Mouse (Mus musculus): Measurements from ENCODE around the gene Casp8. TPM values are rescaled to one million over a fixed set of nuclear protein-coding genes. Genes with fewer than 3 reads are reported as not detected.

The Casp8 gene
- polyA plus RNA-seq, 1 experiment from 2014 or later: 13.9 TPM

Other genes starting within 250 kb of the Casp8 start
- 4.1 and 4.4 TPM in 2 replicates for gene Fam126b, start 209.1 kb upstream of the Casp8 start, polyA plus RNA-seq (2015; fragmentation: Nextera tagmentation; extraction: Ambion mirVana)
- 82.7 and 90.0 TPM in 2 replicates for gene Ndufb3, start 209.0 kb upstream of the Casp8 start, polyA plus RNA-seq (2015; fragmentation: Nextera tagmentation; extraction: Ambion mirVana)
- not detected in 2 replicates for gene Als2cr12, start 99.4 kb upstream of the Casp8 start, polyA plus RNA-seq (2015; fragmentation: Nextera tagmentation; extraction: Ambion mirVana)
- 18.3 and 19.1 TPM in 2 replicates for gene Cflar, start 83.9 kb upstream of the Casp8 start, polyA plus RNA-seq (2015; fragmentation: Nextera tagmentation; extraction: Ambion mirVana)
- gene Trak2, start 178.1 kb downstream of the Casp8 start, polyA plus RNA-seq (2015; fragmentation: Nextera tagmentation; extraction: Ambion mirVana): 58.9 TPM in 2 replicates
- gene Stradb, start 178.1 kb downstream of the Casp8 start, polyA plus RNA-seq (2015; fragmentation: Nextera tagmentation; extraction: Ambion mirVana): 49.1 and 49.5 TPM in 2 replicates

Measured in liver, embryonic 16.5 days (tissue).